Mouse (Mus musculus) spleen, adult 2 months (tissue): ENCODE results near the gene Pwp2.

Experiments used
- CTCF ChIP-seq: fragments of 200-500 bp; IDR thresholded peaks from 2 replicates; pipeline ENCODE4 v1.5.1; 2011; ENCODE audit warnings: mild to moderate bottlenecking, inconsistent platforms; ENCODE audit not compliant: insufficient read depth, insufficient read length, insufficient replicate concordance; ENCODE audit errors: extremely low read depth
- POLR2A ChIP-seq: fragments of 200-500 bp; IDR thresholded peaks from 2 replicates; pipeline ENCODE4 v1.6.1; 2011; ENCODE audit warnings: low read depth, low read length, inconsistent platforms

DNA sequence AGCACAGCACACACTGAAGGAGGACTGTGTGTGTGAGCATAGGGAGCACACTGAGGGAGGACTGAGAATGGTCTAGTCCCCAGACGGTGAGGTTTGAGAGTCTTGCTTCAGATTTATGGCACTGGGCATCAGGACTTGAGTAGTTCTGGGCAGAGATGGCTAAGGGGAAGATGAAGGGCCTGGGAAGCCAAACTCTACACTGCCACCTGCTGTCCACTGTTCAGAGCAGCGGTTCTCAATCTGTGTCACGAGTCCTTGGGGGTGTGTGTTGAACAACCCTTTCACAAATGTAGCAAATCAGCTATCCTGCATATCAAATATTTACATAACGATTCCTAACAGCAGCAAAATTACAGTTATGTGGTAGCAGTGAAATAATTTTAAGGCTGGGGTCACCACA lies 21.0 kb downstream of the Pwp2 start:
- TF ChIP-seq POLR2A (no peak), CTCF (peak; percentile 82)
